Mouse (Mus musculus) limb, embryonic 13.5 days (tissue): ENCODE measurements at regions not wholly inside any gene's neighbourhood (a gene's known extent, or its start where the extent isn't known, plus 50 kb on each side); places are given as distances from the start of the nearest gene placed in this dataset.

ENCODE experiments used
- ATAC-seq: fragments of 200-750 bp; cut with Nextera tagmentation; 2 replicates; pipeline ENCODE4 v1.8.0; 2017; ENCODE audit warnings: low read depth, moderate number of reproducible peaks, moderate TSS enrichment; ENCODE audit not compliant: low FRiP score
- H3K27ac ChIP-seq: fragments of 300-500 bp; sonication (generic); 2 replicates; pipeline ENCODE4 v1.5.1; 2015; ENCODE audit warnings: inconsistent platforms, mild to moderate bottlenecking, moderate library complexity
- H3K27me3 ChIP-seq: fragments of 300-500 bp; sonication (generic); 2 replicates; pipeline ENCODE4 v1.6.1; 2015; ENCODE audit warnings: mild to moderate bottlenecking, inconsistent platforms
- H3K36me3 ChIP-seq: fragments of 300-500 bp; sonication (generic); 2 replicates; pipeline ENCODE4 v1.6.1; 2015; ENCODE audit warnings: inconsistent platforms, mild to moderate bottlenecking, moderate library complexity
- H3K4me1 ChIP-seq: fragments of 300-500 bp; sonication (generic); 2 replicates; pipeline ENCODE4 v1.6.1; 2015; ENCODE audit warnings: inconsistent platforms
- H3K4me2 ChIP-seq: fragments of 300-500 bp; sonication (generic); replicated peaks from 2 replicates; pipeline ENCODE4 v1.6.1; 2015; ENCODE audit warnings: inconsistent platforms, mild to moderate bottlenecking, moderate library complexity
- H3K4me3 ChIP-seq: fragments of 300-500 bp; sonication (generic); 2 replicates; pipeline ENCODE4 v1.5.1; 2015; ENCODE audit warnings: moderate library complexity, mild to moderate bottlenecking, inconsistent platforms
- H3K9ac ChIP-seq: fragments of 300-500 bp; sonication (generic); 2 replicates; pipeline ENCODE4 v1.6.1; 2015; ENCODE audit warnings: mild to moderate bottlenecking, inconsistent platforms
- H3K9me3 ChIP-seq: fragments of 300-500 bp; sonication (generic); 2 replicates; pipeline ENCODE4 v1.6.1; 2016; ENCODE audit warnings: inconsistent platforms
- WGBS: fragments of 180-500 bp; shearing (Covaris S2); methylation state at CpG from one replicate; pipeline ENCODE4 v1.1.7; 2015; 5-methylcytosine and 5-hydroxymethylcytosine counted together

DNA sequence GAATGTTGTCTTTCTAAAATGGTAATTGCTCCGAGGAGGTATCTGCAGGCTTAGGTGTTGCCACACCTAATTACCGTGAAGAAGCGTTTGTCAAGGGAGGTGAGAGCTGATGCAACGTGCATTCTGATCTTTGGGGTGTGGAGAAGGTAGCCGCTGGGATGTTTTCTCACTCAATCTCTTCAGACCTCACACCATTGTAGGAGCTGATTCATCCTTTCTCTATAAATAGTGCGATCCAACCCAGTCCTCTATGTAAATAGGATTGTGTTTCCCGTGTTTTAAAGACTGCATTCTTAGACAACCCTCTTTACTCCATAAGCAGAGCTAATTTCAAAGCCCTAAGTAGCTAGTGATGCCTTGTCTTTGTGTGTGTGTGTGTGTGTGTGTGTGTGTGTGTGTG, 374.2 kb upstream of the Slc35b3 start:
- Histone ChIP-seq H3K4me3 (no peak overlapping the region), H3K9me3 (no peaks in the 10 kb centered on the region), H3K9ac (no peak overlapping the region), H3K4me2 (no peak overlapping the region), H3K27ac (no peak overlapping the region), H3K4me1 (no peaks in the 10 kb centered on the region), H3K27me3 (no peaks in the 10 kb centered on the region), H3K36me3 (no peaks in the 10 kb centered on the region)
- 61% methylated on average over 7 of the region's 7 CpGs for WGBS
- no peak for ATAC-seq

DNA sequence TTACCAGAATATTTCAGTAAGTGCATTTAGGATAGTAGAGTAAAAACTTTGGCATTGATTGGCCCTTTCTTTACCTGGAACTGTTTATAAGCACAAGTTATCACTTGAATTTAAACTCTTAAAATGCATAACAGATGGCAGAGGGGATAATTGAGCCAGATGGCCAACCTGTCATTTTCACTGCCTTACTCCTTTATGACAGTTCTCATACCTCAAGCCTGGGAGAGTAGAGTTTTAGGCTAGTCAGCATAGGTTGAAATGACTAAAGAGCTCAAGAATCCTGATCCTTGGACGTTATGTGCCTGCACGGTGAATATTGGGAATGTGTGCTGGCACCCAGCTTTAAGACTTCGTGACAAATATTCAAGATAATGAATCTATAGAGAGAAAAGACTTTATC, 369.1 kb upstream of the Slc35b3 start:
- H3K9me3 ChIP-seq: no peaks in the 10 kb centered on the region
- H3K4me3 ChIP-seq: no peak overlapping the region
- H3K4me1 ChIP-seq: no peaks in the 10 kb centered on the region
- no peaks in the 10 kb centered on the region for H3K36me3 ChIP-seq
- ATAC-seq: no peak
- H3K27ac ChIP-seq: no peak overlapping the region
- WGBS: 71% methylated on average over 3 of the region's 3 CpGs
- H3K4me2 ChIP-seq: no peak overlapping the region
- H3K9ac ChIP-seq: no peak overlapping the region
- no peaks in the 10 kb centered on the region for H3K27me3 ChIP-seq

DNA sequence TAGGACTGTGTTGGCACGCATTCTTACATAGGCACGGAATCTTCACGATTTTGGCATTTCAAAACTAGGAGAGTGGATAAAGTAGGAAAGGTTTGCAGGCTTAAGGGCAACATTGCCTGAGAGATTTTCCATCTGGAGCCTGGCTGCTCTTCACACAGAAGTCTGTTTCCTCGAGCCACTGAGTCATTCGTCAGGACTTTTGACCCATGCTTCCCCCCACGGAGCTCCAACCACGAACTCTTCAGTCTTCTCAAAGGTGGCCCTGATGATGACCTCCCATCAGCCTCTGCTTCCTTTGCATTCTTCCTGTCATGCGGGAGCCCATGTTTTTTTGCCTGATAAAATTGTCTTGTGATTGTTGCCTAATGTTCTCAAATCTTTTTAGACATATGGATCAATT, 365.5 kb upstream of the Slc35b3 start:
- no peaks in the 10 kb centered on the region for H3K27me3 ChIP-seq
- no peaks in the 10 kb centered on the region for H3K9me3 ChIP-seq
- H3K27ac ChIP-seq: no peak overlapping the region
- H3K4me1 ChIP-seq: no peaks in the 10 kb centered on the region
- H3K4me2 ChIP-seq: no peak overlapping the region
- no peak for ATAC-seq
- H3K9ac ChIP-seq: no peak overlapping the region
- 73% methylated on average over 8 of the region's 8 CpGs for WGBS
- H3K4me3 ChIP-seq: no peak overlapping the region
- H3K36me3 ChIP-seq: no peaks in the 10 kb centered on the region

DNA sequence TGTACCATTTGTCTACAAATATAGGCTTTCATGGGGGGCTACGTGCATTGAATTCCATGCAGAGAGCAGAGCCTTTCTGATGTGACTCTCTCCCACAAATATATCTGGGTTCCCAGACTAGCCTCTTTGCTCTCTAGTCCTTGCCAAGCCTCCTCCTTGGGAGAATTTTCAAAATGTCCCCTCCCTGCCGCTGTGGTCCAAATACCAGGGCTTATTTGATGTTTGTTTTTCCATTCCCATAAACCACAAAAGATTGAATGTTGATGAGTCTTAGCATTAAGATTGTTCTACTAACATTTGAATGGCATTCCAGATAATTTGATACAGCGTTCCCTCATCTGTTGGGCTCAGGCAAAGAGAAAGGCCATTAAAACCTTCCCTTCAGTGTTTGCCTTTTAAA, 360.4 kb upstream of the Slc35b3 start:
- Histone ChIP-seq H3K9me3 (no peaks in the 10 kb centered on the region), H3K4me3 (no peak overlapping the region), H3K4me1 (no peaks in the 10 kb centered on the region), H3K36me3 (no peaks in the 10 kb centered on the region), H3K27me3 (no peaks in the 10 kb centered on the region), H3K4me2 (no peak overlapping the region), H3K9ac (no peak overlapping the region), H3K27ac (no peak overlapping the region)
- WGBS: 76% methylated on average over 3 of the region's 3 CpGs
- no peak for ATAC-seq

DNA sequence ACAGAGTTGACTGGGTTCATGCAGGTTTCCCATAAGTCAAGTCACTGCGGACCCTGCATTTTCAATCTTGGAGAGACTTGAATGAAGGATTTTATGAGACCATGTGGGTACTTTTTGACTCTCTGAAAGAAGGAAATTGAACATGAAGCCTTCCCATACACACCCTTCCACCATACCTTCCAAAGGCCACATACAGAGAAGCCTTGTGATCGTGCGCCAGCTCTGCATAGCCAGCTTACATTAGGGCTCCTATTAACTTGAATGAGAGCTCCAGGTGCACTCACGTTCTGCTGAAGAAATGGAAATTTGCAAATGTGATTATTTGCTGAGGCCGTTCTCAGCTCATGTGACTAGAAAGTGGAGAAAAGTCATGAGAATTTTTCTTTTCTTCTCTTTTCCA, 349.1 kb upstream of the Slc35b3 start:
- Histone ChIP-seq H3K4me3 (no peak overlapping the region), H3K27me3 (0 out of 2 replicates have a peak, but pooled peaks cover 11% of the 10 kb centered on the region), H3K9me3 (no peaks in the 10 kb centered on the region), H3K36me3 (no peaks in the 10 kb centered on the region), H3K4me1 (peaks cover 36% of the 10 kb centered on the region), H3K9ac (no peak overlapping the region), H3K4me2 (no peak overlapping the region), H3K27ac (no peak overlapping the region)
- WGBS: 55% methylated on average over 5 of the region's 5 CpGs
- peak; percentile 76 for ATAC-seq

DNA sequence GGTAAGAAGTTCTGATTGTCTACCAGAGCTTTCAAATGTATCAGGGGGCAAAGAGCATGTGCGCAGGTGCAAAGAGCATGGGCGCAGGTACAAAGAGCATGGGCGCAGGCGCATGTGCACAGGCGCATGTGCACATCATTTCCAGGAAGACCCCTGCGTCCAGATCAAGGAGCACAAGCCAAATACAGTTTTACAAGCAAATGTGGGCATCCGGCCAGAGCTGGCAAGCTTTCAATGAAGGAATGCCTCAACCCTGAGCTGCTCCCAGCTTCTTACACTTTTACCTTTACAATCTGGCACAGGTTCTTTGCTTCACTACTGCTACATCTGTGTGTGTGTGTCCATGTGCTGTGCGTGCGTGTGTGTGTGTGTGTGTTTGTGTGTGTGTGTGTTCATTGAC, 347.2 kb upstream of the Slc35b3 start:
- Histone ChIP-seq H3K36me3 (no peaks in the 10 kb centered on the region), H3K4me2 (peak overlapping the region; percentile 25; the same call in 1 of the 2 replicates), H3K9ac (no peak overlapping the region), H3K27ac (peak overlapping the region; percentile 48; the same call in 1 of the 2 replicates), H3K9me3 (no peaks in the 10 kb centered on the region), H3K27me3 (0 out of 2 replicates have a peak, but pooled peaks cover 11% of the 10 kb centered on the region), H3K4me3 (no peak overlapping the region), H3K4me1 (peaks cover 36% of the 10 kb centered on the region)
- 50% methylated on average over 9 of the region's 9 CpGs for WGBS
- ATAC-seq: peak; percentile 73

DNA sequence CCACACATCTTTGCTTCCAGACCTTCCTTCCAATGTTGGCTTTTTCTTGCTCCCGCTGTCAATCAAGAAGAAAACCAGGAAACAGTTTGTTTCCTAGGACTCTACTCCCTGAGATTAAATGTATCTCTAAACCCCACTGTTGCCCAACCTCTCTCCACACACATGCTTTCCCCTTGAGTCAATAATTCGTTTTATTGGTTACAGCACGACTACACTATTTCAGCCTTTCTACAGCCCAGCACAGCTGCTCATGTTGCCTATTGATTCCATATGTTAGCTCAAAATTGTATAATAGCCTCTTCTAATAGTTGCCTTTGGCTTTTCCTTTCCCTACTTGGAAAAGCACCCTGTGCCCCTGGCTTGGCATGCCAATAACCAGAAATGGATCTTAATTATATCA, 346.2 kb upstream of the Slc35b3 start:
- no peaks in the 10 kb centered on the region for H3K36me3 ChIP-seq
- H3K4me2 ChIP-seq: peak overlapping the region; percentile 25
- H3K4me3 ChIP-seq: no peak overlapping the region
- peak overlapping the region; percentile 48; the same call in 1 of the 2 replicates for H3K27ac ChIP-seq
- H3K27me3 ChIP-seq: 0 out of 2 replicates have a peak, but pooled peaks cover 10% of the 10 kb centered on the region
- no peaks in the 10 kb centered on the region for H3K9me3 ChIP-seq
- peaks cover 36% of the 10 kb centered on the region for H3K4me1 ChIP-seq
- no peak overlapping the region for H3K9ac ChIP-seq
- 24% methylated on average over 3 of the region's 3 CpGs for WGBS
- peak; percentile 68 for ATAC-seq

DNA sequence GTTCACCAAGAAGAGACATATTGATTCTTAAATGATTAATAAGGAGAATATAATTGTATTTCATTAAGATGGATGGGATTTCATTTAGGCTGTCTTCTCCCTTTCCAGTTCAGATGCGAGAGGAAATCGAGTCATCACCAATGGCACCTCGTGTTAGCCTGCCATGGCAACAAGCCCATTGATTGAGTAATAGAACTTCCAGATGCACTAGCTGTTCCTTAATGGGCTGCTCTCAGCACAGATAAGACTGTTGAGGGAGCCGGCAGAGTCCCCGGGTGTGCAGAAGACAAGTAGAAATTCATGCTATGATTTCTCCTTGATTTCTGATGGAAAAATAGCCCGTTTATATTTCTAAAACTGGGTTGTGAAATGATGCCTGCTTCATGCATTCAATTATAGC, 336.5 kb upstream of the Slc35b3 start:
- Histone ChIP-seq H3K4me3 (no peak overlapping the region), H3K27ac (no peak overlapping the region), H3K36me3 (no peaks in the 10 kb centered on the region), H3K4me2 (no peak overlapping the region), H3K27me3 (no peaks in the 10 kb centered on the region), H3K4me1 (peaks cover 6% of the 10 kb centered on the region; the same call in 1 of the 2 replicates), H3K9me3 (no peaks in the 10 kb centered on the region), H3K9ac (no peak overlapping the region)
- ATAC-seq: no peak
- WGBS: 67% methylated on average over 6 of the region's 6 CpGs

DNA sequence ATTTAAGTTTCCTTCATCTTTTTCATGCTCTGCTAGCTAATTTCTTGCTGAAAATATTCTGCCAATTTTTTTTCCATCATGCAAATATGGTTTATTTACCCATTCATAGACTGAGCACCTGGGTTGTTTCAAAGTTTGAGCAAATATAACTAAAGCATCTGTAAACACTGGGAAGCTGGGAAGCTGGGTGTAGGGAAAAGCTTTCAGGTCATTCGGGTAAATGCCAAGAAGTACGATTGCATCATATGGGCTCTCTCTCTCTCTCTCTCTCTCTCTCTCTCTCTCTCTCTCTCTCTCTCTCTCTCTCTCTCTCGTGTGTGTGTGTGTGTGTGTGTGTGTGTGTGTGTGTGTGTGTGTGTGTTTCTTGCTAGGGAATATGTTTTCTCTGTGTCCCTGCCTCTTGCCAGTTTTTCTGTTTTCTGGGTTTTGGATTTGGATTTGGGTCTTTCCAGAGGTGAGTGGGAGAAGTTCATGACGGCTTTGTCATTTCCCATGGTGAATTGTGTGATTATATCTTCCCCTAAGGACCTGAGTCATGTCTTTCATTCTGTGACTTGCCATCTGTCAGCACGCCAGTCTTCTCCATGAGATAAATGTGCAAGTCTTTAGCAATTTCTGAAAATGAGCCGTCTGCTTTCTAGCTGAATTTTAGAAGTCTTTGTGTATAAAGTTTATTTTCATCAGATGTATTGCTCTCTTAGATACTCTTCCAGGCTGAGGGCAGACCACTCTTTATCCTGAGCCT, 329.7 kb upstream of the Slc35b3 start:
- WGBS: 79% methylated on average over 5 of the region's 6 CpGs
- no peaks in the 10 kb centered on the region for H3K4me1 ChIP-seq
- H3K27ac ChIP-seq: no peak overlapping the region
- H3K9ac ChIP-seq: no peak overlapping the region
- no peaks in the 10 kb centered on the region for H3K27me3 ChIP-seq
- ATAC-seq: no peak
- no peaks in the 10 kb centered on the region for H3K9me3 ChIP-seq
- H3K4me3 ChIP-seq: no peak overlapping the region
- H3K36me3 ChIP-seq: no peaks in the 10 kb centered on the region
- H3K4me2 ChIP-seq: no peak overlapping the region

DNA sequence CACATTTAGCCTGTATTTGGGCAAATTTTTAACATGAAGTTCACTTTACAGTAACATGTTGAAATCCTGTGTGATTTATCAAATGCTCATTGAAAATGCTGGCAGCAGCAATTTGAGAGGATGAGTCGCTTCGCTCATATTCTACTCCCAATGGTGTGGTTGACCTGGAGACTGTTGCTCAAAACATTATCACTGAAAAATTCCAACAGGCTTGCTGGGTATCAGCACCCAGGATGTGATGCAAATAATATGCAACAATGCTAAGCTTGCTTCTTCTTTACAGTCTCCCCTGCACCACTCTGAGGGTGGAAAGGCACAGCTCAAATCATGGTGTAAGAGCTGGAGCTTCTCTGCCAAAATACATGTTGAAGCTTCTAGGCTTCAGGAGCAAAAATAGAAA, 321.6 kb upstream of the Slc35b3 start:
- no peak overlapping the region for H3K27ac ChIP-seq
- no peaks in the 10 kb centered on the region for H3K4me1 ChIP-seq
- H3K9me3 ChIP-seq: no peaks in the 10 kb centered on the region
- no peaks in the 10 kb centered on the region for H3K27me3 ChIP-seq
- no peak overlapping the region for H3K4me2 ChIP-seq
- H3K4me3 ChIP-seq: no peak overlapping the region
- no peaks in the 10 kb centered on the region for H3K36me3 ChIP-seq
- WGBS: 95% methylated on average over 2 of the region's 2 CpGs
- H3K9ac ChIP-seq: no peak overlapping the region
- no peak for ATAC-seq

DNA sequence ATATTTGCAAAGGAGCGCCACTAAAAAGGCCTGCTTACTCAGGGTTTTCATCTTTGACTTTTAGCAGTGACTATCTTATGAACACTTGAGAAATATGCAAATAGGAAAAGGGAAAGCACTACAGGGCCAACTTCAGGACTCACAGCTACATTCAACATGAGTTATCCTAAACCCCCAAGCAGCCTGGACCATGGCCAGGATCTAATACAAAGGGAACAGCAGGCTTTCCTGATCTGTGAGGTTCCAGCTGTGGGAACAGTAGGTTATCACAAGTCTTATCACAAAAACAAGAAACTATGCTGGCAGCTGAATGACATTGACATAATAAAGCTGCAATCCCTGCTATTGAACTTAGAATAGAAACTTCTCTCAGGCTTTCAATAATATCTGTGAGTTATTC, 317.4 kb upstream of the Slc35b3 start:
- no peak overlapping the region for H3K27ac ChIP-seq
- no peak overlapping the region for H3K4me3 ChIP-seq
- no peaks in the 10 kb centered on the region for H3K4me1 ChIP-seq
- 82% methylated on average over 1 of the region's 1 CpGs for WGBS
- no peak overlapping the region for H3K4me2 ChIP-seq
- no peaks in the 10 kb centered on the region for H3K27me3 ChIP-seq
- no peaks in the 10 kb centered on the region for H3K9me3 ChIP-seq
- ATAC-seq: no peak
- H3K9ac ChIP-seq: no peak overlapping the region
- H3K36me3 ChIP-seq: no peaks in the 10 kb centered on the region

DNA sequence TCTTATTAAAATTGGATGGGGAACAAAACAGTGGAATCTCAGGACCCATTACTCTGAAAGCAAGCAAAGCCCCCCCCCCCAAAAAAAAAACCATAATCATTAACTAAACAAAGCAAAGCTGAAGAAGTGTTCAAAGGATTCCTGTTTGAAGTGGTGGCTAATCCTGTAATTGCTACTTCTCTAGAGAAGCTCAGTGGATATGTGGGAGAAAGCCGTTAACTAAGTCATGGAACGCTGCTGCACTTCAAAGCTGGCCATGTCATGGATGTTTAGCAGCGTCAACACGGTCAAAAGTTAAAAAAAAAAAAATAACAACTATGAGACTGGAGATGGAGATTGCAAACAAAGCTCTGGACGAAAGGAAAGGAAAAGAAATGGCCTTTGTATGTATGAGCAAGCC, 305.3 kb upstream of the Slc35b3 start:
- ATAC-seq: no peak
- WGBS: 60% methylated on average over 5 of the region's 5 CpGs
- no peak overlapping the region for H3K4me3 ChIP-seq
- H3K27me3 ChIP-seq: no peaks in the 10 kb centered on the region
- H3K4me1 ChIP-seq: no peaks in the 10 kb centered on the region
- H3K9me3 ChIP-seq: no peaks in the 10 kb centered on the region
- H3K27ac ChIP-seq: no peak overlapping the region
- no peak overlapping the region for H3K4me2 ChIP-seq
- H3K9ac ChIP-seq: no peak overlapping the region
- H3K36me3 ChIP-seq: no peaks in the 10 kb centered on the region

DNA sequence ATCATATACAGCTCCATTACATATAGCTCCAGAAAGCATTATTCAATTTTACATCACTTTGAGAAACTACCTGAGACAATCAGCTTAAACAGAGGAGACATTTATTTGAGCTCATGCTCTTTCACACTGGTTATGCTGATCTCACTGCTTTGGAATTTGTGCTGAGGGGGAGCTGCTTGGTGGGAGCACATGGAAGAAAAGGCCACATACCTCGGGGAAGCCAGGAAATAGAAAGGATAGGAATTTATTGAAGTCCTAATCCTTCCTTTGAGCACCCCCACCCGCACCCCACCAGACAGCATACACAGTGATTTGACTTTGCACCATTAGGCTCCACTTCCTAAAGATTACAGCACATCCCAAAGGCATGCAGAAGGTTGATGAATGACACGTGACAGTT, 296.0 kb upstream of the Slc35b3 start:
- H3K36me3 ChIP-seq: no peaks in the 10 kb centered on the region
- no peak overlapping the region for H3K4me2 ChIP-seq
- no peak overlapping the region for H3K9ac ChIP-seq
- no peaks in the 10 kb centered on the region for H3K9me3 ChIP-seq
- WGBS: 46% methylated on average over 3 of the region's 3 CpGs
- H3K27me3 ChIP-seq: no peaks in the 10 kb centered on the region
- peaks cover 9% of the 10 kb centered on the region for H3K4me1 ChIP-seq
- H3K4me3 ChIP-seq: no peak overlapping the region
- ATAC-seq: no peak
- no peak overlapping the region for H3K27ac ChIP-seq
